Mouse (Mus musculus): ENCODE measurements around the gene Adh1. TPM values are rescaled to one million over a fixed set of nuclear protein-coding genes. Genes with fewer than 3 reads are reported as not detected.
A peak's percentile ranks its signal among the peaks of the same experiment; 100 is the strongest.

Gene Adh1
- total RNA-seq, 2 experiments from 2014 or later: 25.6 to 40.3 TPM

- intact Hi-C loops (cut with DNase I): loop anchor here (2.0 kb wide), 1 partner anchor 40 kb away; no protein-coding TSS in a partner anchor
- DNase-seq (ENCODE audit: low spot score): no peak
Measured at GRCm38 (mm10) chr3:138240411-138240810, 20.4 kb upstream of the Adh1 start.

GRCm38 (mm10) chr3:138240942-138241341 lies 19.8 kb upstream of the Adh1 start:
- DNase-seq (ENCODE audit: low spot score): no peak
- intact Hi-C loops (cut with DNase I): loop anchor here (2.0 kb wide), 1 partner anchor 40 kb away; no protein-coding TSS in a partner anchor

GRCm38 (mm10) chr3:138241371-138241770 lies 19.4 kb upstream of the Adh1 start:
- DNase-seq (ENCODE audit: low spot score): no peak
- intact Hi-C loops (cut with DNase I): loop anchor here (2.0 kb wide), 1 partner anchor 39 kb away; no protein-coding TSS in a partner anchor

GRCm38 (mm10) chr3:138242021-138242726 lies 18.6 kb upstream of the Adh1 start:
- intact Hi-C loops (cut with DNase I): no loop called here
- DNase-seq (ENCODE audit: low spot score): no peak

GRCm38 (mm10) chr3:138242933-138243332 lies 17.9 kb upstream of the Adh1 start:
- intact Hi-C loops (cut with DNase I): no loop called here
- DNase-seq (ENCODE audit: low spot score): no peak

- intact Hi-C loops (cut with DNase I): no loop called here
- DNase-seq (ENCODE audit: low spot score): no peak
Measured at GRCm38 (mm10) chr3:138244338-138244874, 16.4 kb upstream of the Adh1 start.

- intact Hi-C loops (cut with DNase I): no loop called here
- no peak for DNase-seq (ENCODE audit: low spot score)
Measured at GRCm38 (mm10) chr3:138246511-138247020, 14.2 kb upstream of the Adh1 start.

- intact Hi-C loops (cut with DNase I): no loop called here
Measured at GRCm38 (mm10) chr3:138247241-138247640, 13.6 kb upstream of the Adh1 start.

GRCm38 (mm10) chr3:138248011-138248410 lies 12.8 kb upstream of the Adh1 start:
- intact Hi-C loops (cut with DNase I): loop anchor here (2.0 kb wide), 1 partner anchor 29 kb away; no protein-coding TSS in a partner anchor
- DNase-seq (ENCODE audit: low spot score): no peak

More at GRCm38 (mm10) chr3:138247241-138247640, 13.6 kb upstream of the Adh1 start:
- no peak for DNase-seq (ENCODE audit: low spot score)

GRCm38 (mm10) chr3:138248746-138249145 lies 12.0 kb upstream of the Adh1 start:
- peak; percentile 70 for DNase-seq (ENCODE audit: low spot score)
- intact Hi-C loops (cut with DNase I): loop anchor here (2.0 kb wide), 1 partner anchor 28 kb away; no protein-coding TSS in a partner anchor

- DNase-seq (ENCODE audit: low spot score): no peak
- intact Hi-C loops (cut with DNase I): no loop called here
Measured at GRCm38 (mm10) chr3:138251156-138251555, 9.6 kb upstream of the Adh1 start.

GRCm38 (mm10) chr3:138254205-138254604 lies 6.6 kb upstream of the Adh1 start:
- intact Hi-C loops (cut with DNase I): no loop called here
- DNase-seq (ENCODE audit: low spot score): no peak

- intact Hi-C loops (cut with DNase I): no loop called here
- DNase-seq (ENCODE audit: low spot score): no peak
Measured at GRCm38 (mm10) chr3:138255366-138255765, 5.4 kb upstream of the Adh1 start.

GRCm38 (mm10) chr3:138255780-138256550 lies 4.8 kb upstream of the Adh1 start:
- intact Hi-C loops (cut with DNase I): no loop called here
- DNase-seq (ENCODE audit: low spot score): no peak

- intact Hi-C loops (cut with DNase I): no loop called here
- no peak for DNase-seq (ENCODE audit: low spot score)
Measured at GRCm38 (mm10) chr3:138262568-138262967, 1.8 kb downstream of the Adh1 start.

GRCm38 (mm10) chr3:138263154-138263930 lies 2.6 kb downstream of the Adh1 start:
- intact Hi-C loops (cut with DNase I): no loop called here
- DNase-seq (ENCODE audit: low spot score): no peak

- DNase-seq (ENCODE audit: low spot score): no peak
- intact Hi-C loops (cut with DNase I): no loop called here
Measured at GRCm38 (mm10) chr3:138264648-138265047, 3.9 kb downstream of the Adh1 start.

GRCm38 (mm10) chr3:138270507-138270906 lies 9.7 kb downstream of the Adh1 start:
- intact Hi-C loops (cut with DNase I): no loop called here
- DNase-seq (ENCODE audit: low spot score): no peak

GRCm38 (mm10) chr3:138271297-138271696 lies 10.5 kb downstream of the Adh1 start:
- intact Hi-C loops (cut with DNase I): no loop called here
- no peak for DNase-seq (ENCODE audit: low spot score)

GRCm38 (mm10) chr3:138273080-138273479 lies 12.3 kb downstream of the Adh1 start:
- intact Hi-C loops (cut with DNase I): no loop called here

More at GRCm38 (mm10) chr3:138273080-138273479, 12.3 kb downstream of the Adh1 start:
- no peak for DNase-seq (ENCODE audit: low spot score)

Measured in heart, postnatal 25 days (tissue).